Mouse (Mus musculus) T-helper 17 cell (primary cell): ENCODE measurements around the gene Rapgef2.

Experiments
- in situ Hi-C, 2 experiments: fragments of 300-600 bp; cut with MboI, MseI; formaldehyde crosslinking; loops; 1 replicate in 1 of 2; 2 replicates in 1 of 2; pipeline ENCODE4 v1.15.1; 2025; ENCODE audit warnings: high pct_unique_total_duplicates in 2 of 2

Gene Rapgef2

GRCm38 (mm10) chr3:79126857-79127256, 159.5 kb downstream of the Rapgef2 start:
- in situ Hi-C loops = loop anchor here in 1 of 2 experiments (25.0 kb wide), 1 partner anchor 1285 kb away; no protein-coding TSS in a partner anchor

- in situ Hi-C loops = no loop called here
These were observed 164.9 kb downstream of the Rapgef2 start for GRCm38 (mm10) chr3:79121391-79121790.

- in situ Hi-C loops = loop anchor here in 1 of 2 experiments (5.0 kb wide), 1 partner anchor 433 kb away; no protein-coding TSS in a partner anchor
These were observed 166.3 kb downstream of the Rapgef2 start for GRCm38 (mm10) chr3:79119983-79120382.

- in situ Hi-C loops = loop anchor here in 1 of 2 experiments (5.0 kb wide), 1 partner anchor 87 kb away; no protein-coding TSS in a partner anchor
These were observed 176.2 kb downstream of the Rapgef2 start for GRCm38 (mm10) chr3:79110153-79110552.

GRCm38 (mm10) chr3:79108246-79108645, 178.1 kb downstream of the Rapgef2 start:
- in situ Hi-C loops = no loop called here

- in situ Hi-C loops = no loop called here
These were observed 180.0 kb downstream of the Rapgef2 start for GRCm38 (mm10) chr3:79106360-79106759.

- in situ Hi-C loops = no loop called here
These were observed 182.7 kb downstream of the Rapgef2 start for GRCm38 (mm10) chr3:79103604-79104003.

- in situ Hi-C loops = no loop called here
These were observed 184.6 kb downstream of the Rapgef2 start for GRCm38 (mm10) chr3:79101737-79102136.

- in situ Hi-C loops = no loop called here
These were observed 185.5 kb downstream of the Rapgef2 start for GRCm38 (mm10) chr3:79100831-79101230.

- in situ Hi-C loops = no loop called here
These were observed 197.2 kb downstream of the Rapgef2 start for GRCm38 (mm10) chr3:79089091-79089490.

GRCm38 (mm10) chr3:79088461-79088860, 197.9 kb downstream of the Rapgef2 start:
- in situ Hi-C loops = no loop called here

- in situ Hi-C loops = no loop called here
These were observed 200.0 kb downstream of the Rapgef2 start for GRCm38 (mm10) chr3:79086282-79086681.

- in situ Hi-C loops = no loop called here
These were observed 202.4 kb downstream of the Rapgef2 start for GRCm38 (mm10) chr3:79083881-79084280.

- in situ Hi-C loops = no loop called here
These were observed 203.3 kb downstream of the Rapgef2 start for GRCm38 (mm10) chr3:79083030-79083429.

GRCm38 (mm10) chr3:79079076-79079475, 207.2 kb downstream of the Rapgef2 start:
- in situ Hi-C loops = no loop called here

- in situ Hi-C loops = no loop called here
These were observed 211.3 kb downstream of the Rapgef2 start for GRCm38 (mm10) chr3:79074970-79075369.

- in situ Hi-C loops = no loop called here
These were observed 212.6 kb downstream of the Rapgef2 start for GRCm38 (mm10) chr3:79073541-79074244.

- in situ Hi-C loops = no loop called here
These were observed 214.8 kb downstream of the Rapgef2 start for GRCm38 (mm10) chr3:79071561-79071960.

GRCm38 (mm10) chr3:79069891-79070290, 216.4 kb downstream of the Rapgef2 start:
- in situ Hi-C loops = no loop called here

GRCm38 (mm10) chr3:79068976-79069375, 217.3 kb downstream of the Rapgef2 start:
- in situ Hi-C loops = no loop called here

- in situ Hi-C loops = no loop called here
These were observed 219.8 kb downstream of the Rapgef2 start for GRCm38 (mm10) chr3:79066455-79067055.

GRCm38 (mm10) chr3:79064096-79064495, 222.2 kb downstream of the Rapgef2 start:
- in situ Hi-C loops = loop anchor here in 1 of 2 experiments (5.0 kb wide), 1 partner anchor 77 kb away; no protein-coding TSS in a partner anchor

GRCm38 (mm10) chr3:79061426-79061825, 224.9 kb downstream of the Rapgef2 start:
- in situ Hi-C loops = loop anchor here in 1 of 2 experiments (5.0 kb wide), 1 partner anchor 74 kb away; no protein-coding TSS in a partner anchor
